Mouse (Mus musculus): ENCODE measurements at regions not wholly inside any gene's neighbourhood (a gene's known extent, or its start where the extent isn't known, plus 50 kb on each side); places are given as distances from the start of the nearest gene placed in this dataset.
"Not testable (repeated sequence)": the region's sequence is repeated elsewhere in the genome, so short reads cannot be mapped to it uniquely, and the experiment has no call there.

DNA sequence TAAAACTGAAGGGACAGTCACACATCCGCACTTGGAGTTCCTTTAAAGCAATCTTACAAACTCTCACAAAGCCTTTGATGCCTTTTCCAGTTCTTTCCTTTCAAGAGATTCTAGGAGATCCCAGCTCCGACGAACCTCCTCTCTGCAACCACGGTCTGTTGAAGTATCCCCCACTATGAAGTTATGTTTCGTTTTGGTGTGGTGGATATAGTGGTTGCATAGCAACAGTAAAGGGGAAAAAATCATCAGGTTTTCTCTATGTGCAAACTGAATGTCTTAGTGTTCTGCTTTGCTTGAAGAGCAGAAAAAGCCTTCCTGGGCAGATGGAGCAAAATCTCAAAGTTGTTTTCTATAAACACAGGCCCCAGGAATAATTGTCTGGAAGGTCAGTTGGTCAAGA is 147.4 kb upstream of the Dlgap1 start:
- DNase-seq (ENCODE audit: low spot score) = no peak

DNA sequence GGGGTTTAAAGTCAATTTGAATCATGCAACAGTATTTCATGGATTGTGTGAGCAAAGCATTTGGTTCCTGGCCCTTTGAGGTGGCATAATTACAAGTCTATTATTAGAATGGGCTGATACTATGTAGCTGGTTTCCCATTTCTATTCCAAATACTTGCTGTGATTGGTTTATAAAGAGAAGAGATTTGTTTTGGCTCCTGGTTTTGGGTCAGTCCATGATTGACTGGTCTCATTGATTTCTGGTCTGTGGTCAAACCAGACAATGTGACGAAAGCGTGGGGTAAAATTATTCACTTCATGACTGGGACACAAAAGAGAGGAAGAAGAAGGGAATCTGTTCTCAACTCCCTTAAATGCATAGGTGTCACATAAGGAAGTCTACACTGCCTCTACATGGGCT is 147.0 kb upstream of the Dlgap1 start:
- no peak for DNase-seq (ENCODE audit: low spot score)

DNA sequence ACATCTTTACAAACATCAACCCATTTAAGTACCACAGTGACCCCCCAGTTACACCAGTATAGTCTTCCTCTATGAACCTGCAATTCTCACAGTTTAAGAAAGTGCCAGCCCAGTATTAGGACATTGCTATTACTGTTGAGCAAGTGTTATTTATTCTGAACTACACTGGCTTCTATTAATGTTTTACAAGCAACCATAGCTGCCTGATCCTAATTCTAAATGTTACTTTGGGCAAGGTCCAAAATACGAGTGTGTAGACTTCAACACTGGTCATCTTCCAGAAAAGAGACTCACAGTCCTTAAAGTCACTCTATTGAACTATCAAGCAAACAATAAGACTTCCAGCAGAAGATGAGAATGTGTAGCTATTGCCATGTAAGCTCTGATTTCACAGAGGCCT is 146.0 kb upstream of the Dlgap1 start:
- DNase-seq (ENCODE audit: low spot score) = no peak

DNA sequence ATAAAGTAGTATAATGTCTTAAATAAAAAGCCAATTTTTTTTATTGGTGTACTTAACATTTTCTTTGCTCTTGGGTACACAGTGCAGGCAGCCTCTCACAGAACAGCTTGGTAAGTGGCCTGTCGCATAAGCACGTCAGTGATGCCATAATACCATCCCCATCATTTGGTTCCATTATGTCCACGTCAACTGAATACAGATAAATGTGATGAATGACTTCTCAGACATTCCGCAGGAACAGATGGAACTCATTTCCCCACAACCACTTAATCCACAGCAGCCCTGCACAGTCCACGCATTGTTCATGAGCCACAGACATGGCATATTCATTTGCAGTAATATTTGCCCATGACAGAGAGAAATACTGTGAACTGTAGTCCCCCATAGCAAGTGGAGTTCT is 127.6 kb upstream of the Dlgap1 start:
- DNase-seq (ENCODE audit: low spot score) = no peak

DNA sequence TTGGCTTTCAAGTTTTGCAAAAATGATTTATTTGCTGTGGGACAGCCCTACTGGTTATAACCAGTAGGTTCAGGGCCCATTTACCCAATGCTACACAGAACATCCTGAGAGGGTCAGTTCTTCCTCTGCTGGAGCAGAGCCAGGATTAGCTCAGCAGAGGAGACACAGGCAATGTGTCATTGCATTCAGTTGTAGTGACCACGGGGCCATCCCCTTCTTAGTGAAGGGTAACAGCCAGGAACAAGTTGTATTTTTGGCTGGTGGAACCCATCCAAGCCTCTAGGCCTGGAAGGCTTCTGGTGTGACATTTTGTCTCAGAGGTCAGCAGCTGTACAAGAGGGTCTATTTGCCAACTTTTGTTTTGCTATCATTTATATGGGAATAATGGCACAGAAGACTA is 120.6 kb upstream of the Dlgap1 start:
- no peak for DNase-seq (ENCODE audit: low spot score)

DNA sequence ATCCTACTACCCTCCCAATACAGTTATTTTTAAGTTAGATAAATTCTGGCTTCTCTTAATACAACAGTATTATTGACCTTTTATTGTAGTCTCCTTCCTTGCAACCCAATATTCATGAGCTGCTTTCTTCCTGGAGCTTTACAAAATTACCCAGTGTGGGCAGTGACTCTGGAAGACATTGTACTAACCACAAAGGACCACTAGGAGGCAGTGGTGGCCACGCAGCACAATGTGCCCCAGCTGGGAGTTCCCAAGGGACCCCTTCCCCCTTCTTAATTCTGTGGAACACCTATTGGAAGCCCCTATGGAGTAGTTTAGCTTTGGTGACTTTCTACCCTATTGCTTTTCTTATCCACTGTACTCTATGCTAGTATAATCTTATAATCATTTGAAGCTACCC is 118.8 kb upstream of the Dlgap1 start:
- DNase-seq (ENCODE audit: low spot score) = no peak

DNA sequence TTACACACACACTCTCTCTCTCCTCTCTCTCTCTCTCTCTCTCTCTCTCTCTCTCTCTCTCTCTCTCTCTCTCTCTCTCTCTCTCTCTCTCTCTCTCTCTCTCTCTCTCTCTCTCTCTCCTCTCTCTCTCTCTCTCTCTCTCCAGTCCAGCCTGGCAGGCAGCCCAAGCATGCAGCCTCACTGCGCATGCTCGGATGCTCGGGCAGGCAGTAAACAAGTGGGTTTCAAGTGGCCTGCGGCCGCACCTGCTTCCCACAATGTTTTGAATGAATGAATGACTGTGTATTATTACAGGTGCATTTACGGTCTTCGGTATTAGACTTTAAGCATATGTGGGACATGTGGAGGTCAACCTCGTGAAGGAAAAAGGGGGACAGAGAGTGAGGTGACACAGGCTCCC is 88.9 kb upstream of the Dlgap1 start:
- DNase-seq (ENCODE audit: low spot score) = not testable (repeated sequence)

DNA sequence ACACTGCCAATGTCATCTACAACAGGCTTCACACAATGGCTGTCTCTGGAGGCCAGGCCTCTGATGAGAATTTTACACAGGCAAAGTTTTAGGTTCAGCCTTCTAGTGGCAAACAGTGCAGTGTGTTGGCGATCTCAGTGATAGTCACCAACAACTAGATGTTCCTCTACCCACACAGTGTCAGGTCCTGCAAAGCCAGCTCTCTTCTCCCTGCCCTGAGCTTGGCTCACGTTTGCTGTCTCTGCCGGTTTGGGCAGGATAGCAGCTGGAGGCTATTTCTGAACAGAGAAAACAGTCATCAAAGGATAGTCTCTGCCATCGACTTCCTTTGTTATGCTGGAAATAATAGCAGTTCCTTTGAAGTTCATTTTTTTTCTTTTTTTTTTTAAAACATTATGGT is 74.9 kb upstream of the Dlgap1 start:
- DNase-seq (ENCODE audit: low spot score) = no peak

Data from left cerebral cortex, adult 11 months (tissue).